ENCODE assay signal across 9 mouse cellular contexts in genomic region chr16:95832346-95832739, GRCm38 (mm10).
DNase-seq lines count a peak whose midpoint lies in the region; ATAC-seq and TF ChIP-seq lines count a peak whose summit lies in the region.
"Had no signal": no experiment of that assay in that cellular context is flagged by ENCODE, and none has a peak within 500 bp of the region (broad histone marks: within the 10 kb centered on the region; RNA-seq: fewer than 3 reads in every experiment).

No protein-coding gene starts in this region.

- TF ChIP-seq CTCF in heart, adult 2 months (IDR thresholded peaks at IDR 0.05) = no peak
- no peak for TF ChIP-seq CTCF in lung, postnatal 0 days (IDR thresholded peaks at IDR 0.05)
- TF ChIP-seq CTCF in stomach, postnatal 0 days (IDR thresholded peaks at IDR 0.05; ENCODE audit: low read depth) = no peak

- ATAC-seq in lung, postnatal 0 days = no peak
- ATAC-seq in limb, embryonic 12.5 days (ENCODE audit: insufficient number of reproducible peaks, insufficient read depth, low FRiP score, low TSS enrichment, low read depth) = no peak
- ATAC-seq in stomach, postnatal 0 days (ENCODE audit: low FRiP score, low TSS enrichment) = no peak

- no peak for DNase-seq in heart, adult 2 months
- no peak for DNase-seq in heart, postnatal 10 days
- DNase-seq in lung, postnatal 0 days (ENCODE audit: low spot score) = no peak
- DNase-seq in lung, adult 18-20 months = no peak
- no peak for DNase-seq in stomach, postnatal 0 days (ENCODE audit: low spot score)
- DNase-seq in cerebellum, postnatal 36 days = no peak
- no peak for DNase-seq in adipocyte (ENCODE audit: low spot score)
- DNase-seq: cerebellum, postnatal 14 days had no signal

- no peak overlapping the region for H3K9ac ChIP-seq in heart, adult 2 months (ENCODE audit: low read depth, low read length)
- H3K9ac ChIP-seq in lung, postnatal 0 days (replicated peaks; ENCODE audit: low read depth) = no peak overlapping the region
- H3K9ac ChIP-seq in limb, embryonic 12.5 days (replicated peaks) = peak overlapping the region; percentile 40; the same call in 1 of the 2 replicates
- H3K9ac ChIP-seq in stomach, postnatal 0 days (ENCODE audit: low read length) = no peak overlapping the region

- no peaks in the 10 kb centered on the region for H3K79me2 ChIP-seq in heart, adult 2 months (replicated peaks; ENCODE audit: control insufficient read depth, insufficient read depth, low read length)

- no peaks in the 10 kb centered on the region for H3K36me3 ChIP-seq in heart, adult 2 months (ENCODE audit: control insufficient read depth, insufficient read depth, low read length)
- no peaks in the 10 kb centered on the region for H3K36me3 ChIP-seq in lung, postnatal 0 days (ENCODE audit: insufficient read depth, low read length)
- no peaks in the 10 kb centered on the region for H3K36me3 ChIP-seq in limb, embryonic 12.5 days
- H3K36me3 ChIP-seq in stomach, postnatal 0 days (ENCODE audit: control insufficient read depth, insufficient read depth, low read length) = no peaks in the 10 kb centered on the region

- no peaks in the 10 kb centered on the region for H3K9me3 ChIP-seq in lung, postnatal 0 days (ENCODE audit: low read length)
- no peaks in the 10 kb centered on the region for H3K9me3 ChIP-seq in limb, embryonic 12.5 days
- H3K9me3 ChIP-seq in stomach, postnatal 0 days (ENCODE audit: control insufficient read depth, low read length) = no peaks in the 10 kb centered on the region

- no peak for TF ChIP-seq EP300 in heart, adult 2 months (IDR thresholded peaks at IDR 0.05; ENCODE audit: insufficient read depth, low read depth, low read length)
- no peak for TF ChIP-seq EP300 in lung, postnatal 0 days (IDR thresholded peaks at IDR 0.05)
- no peak for TF ChIP-seq EP300 in stomach, postnatal 0 days (optimal IDR thresholded peaks at IDR 0.05)

- H3K4me1 ChIP-seq in heart, adult 2 months (ENCODE audit: control insufficient read depth, insufficient read depth, low read length) = peaks cover 29% of the 10 kb centered on the region
- peaks cover 25% of the 10 kb centered on the region; the same call in 1 of the 2 replicates for H3K4me1 ChIP-seq in lung, postnatal 0 days (ENCODE audit: insufficient read depth, low read depth, low read length)
- peaks cover 47% of the 10 kb centered on the region for H3K4me1 ChIP-seq in limb, embryonic 12.5 days (replicated peaks)
- H3K4me1 ChIP-seq in stomach, postnatal 0 days (replicated peaks; ENCODE audit: control insufficient read depth, insufficient read depth) = peaks cover 5% of the 10 kb centered on the region; the same call in 1 of the 2 replicates

- peak overlapping the region; percentile 75 for H3K27ac ChIP-seq in heart, adult 2 months
- peak overlapping the region; percentile 85 for H3K27ac ChIP-seq in lung, postnatal 0 days (ENCODE audit: low read length)
- H3K27ac ChIP-seq in limb, embryonic 12.5 days = peak overlapping the region; percentile 81
- peak overlapping the region; percentile 20; the same call in 1 of the 2 replicates for H3K27ac ChIP-seq in stomach, postnatal 0 days (replicated peaks)

- TF ChIP-seq POLR2A in heart, adult 2 months (IDR thresholded peaks at IDR 0.05; ENCODE audit: insufficient read depth, low read depth, low read length) = no peak

- intact Hi-C loops in heart, adult 2 months (cut with DNase I) = loop anchor here (2.0 to 5.0 kb wide), 2 partner anchors 82 to 130 kb away; partner anchors contain the start of gene Ets2
- intact Hi-C loops in heart, postnatal 10 days (cut with DNase I) = loop anchor here (2.0 to 5.0 kb wide), 3 partner anchors 16 to 115 kb away; no protein-coding TSS in a partner anchor

- no peak overlapping the region for H3K4me3 ChIP-seq in heart, adult 2 months
- no peak overlapping the region for H3K4me3 ChIP-seq in lung, postnatal 0 days (ENCODE audit: low read depth, low read length)
- H3K4me3 ChIP-seq in limb, embryonic 12.5 days (replicated peaks) = no peak overlapping the region
- no peak overlapping the region for H3K4me3 ChIP-seq in stomach, postnatal 0 days (ENCODE audit: low read depth, low read length)

- no peak overlapping the region for H3K4me2 ChIP-seq in lung, postnatal 0 days (replicated peaks; ENCODE audit: low read depth, low read length)
- H3K4me2 ChIP-seq in limb, embryonic 12.5 days = no peak overlapping the region
- H3K4me2 ChIP-seq in stomach, postnatal 0 days (replicated peaks; ENCODE audit: low read depth) = no peak overlapping the region

- H3K27me3 ChIP-seq in heart, adult 2 months (ENCODE audit: control insufficient read depth, insufficient read depth, low read length) = no peaks in the 10 kb centered on the region
- no peaks in the 10 kb centered on the region for H3K27me3 ChIP-seq in lung, postnatal 0 days (replicated peaks; ENCODE audit: insufficient read depth, low read length)
- no peaks in the 10 kb centered on the region for H3K27me3 ChIP-seq in limb, embryonic 12.5 days
- H3K27me3 ChIP-seq in stomach, postnatal 0 days (ENCODE audit: control insufficient read depth, insufficient read depth, low read length) = no peaks in the 10 kb centered on the region

- WGBS in heart, adult 2 months = 50% methylated on average over 9 of the region's 9 CpGs
- WGBS in lung, postnatal 0 days = 29% methylated on average over 9 of the region's 9 CpGs
- 75% methylated on average over 9 of the region's 9 CpGs for WGBS in limb, embryonic 12.5 days
- WGBS in stomach, postnatal 0 days = 50% methylated on average over 9 of the region's 9 CpGs

Comparison
In these comparisons a context has a peak if more than half of its experiments do, and no peak if none do; other contexts are left out.
1. H3K27ac ChIP-seq: peak in every context shown above with its lines; median percentile 85 in lung, postnatal 0 days; 81 in limb, embryonic 12.5 days; 75 in heart, adult 2 months; 20 in stomach, postnatal 0 days.